Mouse (Mus musculus): Measurements from ENCODE around the gene Rbck1. TPM values are rescaled to one million over a fixed set of nuclear protein-coding genes. Genes with fewer than 3 reads are reported as not detected.
"Not testable (repeated sequence)": the region's sequence is repeated elsewhere in the genome, so short reads cannot be mapped to it uniquely, and the experiment has no call there.

The Rbck1 gene
- polyA plus RNA-seq, 1 experiment = 111 TPM

DNA sequence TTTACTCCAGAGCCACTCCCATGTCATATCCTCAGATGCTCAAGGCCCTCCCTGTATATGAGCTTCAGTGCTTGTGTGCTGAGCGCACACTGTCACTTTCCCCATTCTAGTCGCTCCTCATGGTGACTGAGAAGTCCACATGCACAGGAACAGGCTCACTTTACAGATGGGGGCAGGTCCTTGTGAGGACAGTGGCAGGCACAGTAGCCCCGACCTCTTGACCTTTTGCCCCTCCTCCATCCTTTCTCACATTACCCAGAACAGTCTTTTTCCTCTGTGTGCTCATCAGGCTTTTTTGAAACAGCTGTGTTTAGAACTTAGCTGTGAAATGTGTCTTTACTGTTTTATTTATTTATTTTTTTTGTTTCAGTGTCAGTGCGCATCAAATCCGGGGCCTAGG lies 28.7 kb downstream of the Rbck1 start:
- H3K4me3 ChIP-seq (replicated peaks; ENCODE audit: control insufficient read depth, low read depth, low read length) = no peak overlapping the region
- TF ChIP-seq POLR2A (IDR thresholded peaks at IDR 0.05; ENCODE audit: borderline replicate concordance, control insufficient read depth, low read depth, low read length) = no peak
- TF ChIP-seq CTCF (IDR thresholded peaks at IDR 0.05; ENCODE audit: control insufficient read depth, insufficient read depth, low read length) = no peak
- H3K4me1 ChIP-seq (ENCODE audit: control insufficient read depth, insufficient read depth, low read length) = no peaks in the 10 kb centered on the region
- 91% methylated on average over 5 of the region's 5 CpGs for WGBS
- H3K27ac ChIP-seq (ENCODE audit: control insufficient read depth, insufficient read depth, low read depth, low read length, poor library complexity) = no peak overlapping the region

DNA sequence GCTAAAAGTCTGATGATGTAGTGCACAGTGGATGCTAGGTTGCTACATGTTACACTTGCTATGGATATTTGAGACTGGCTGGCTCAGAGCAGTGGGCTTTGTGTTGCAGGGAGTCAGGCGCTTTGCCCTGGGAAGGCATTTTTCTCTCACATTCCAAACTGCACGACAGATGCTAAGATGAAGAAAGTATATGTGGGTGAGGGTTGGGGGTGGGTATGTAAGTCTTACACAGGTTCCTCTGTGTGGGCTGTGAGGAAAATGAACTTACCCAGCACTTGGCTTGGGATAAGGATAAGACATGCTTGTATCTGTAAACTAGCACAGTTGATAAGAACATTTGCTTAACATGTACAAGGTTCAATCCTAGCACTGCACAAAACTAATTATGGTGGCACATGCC lies 29.6 kb downstream of the Rbck1 start:
- TF ChIP-seq CTCF (IDR thresholded peaks at IDR 0.05; ENCODE audit: control insufficient read depth, insufficient read depth, low read length) (no peak), POLR2A (IDR thresholded peaks at IDR 0.05; ENCODE audit: borderline replicate concordance, control insufficient read depth, low read depth, low read length) (no peak)
- H3K4me3 ChIP-seq (replicated peaks; ENCODE audit: control insufficient read depth, low read depth, low read length) = no peak overlapping the region
- no peaks in the 10 kb centered on the region for H3K4me1 ChIP-seq (ENCODE audit: control insufficient read depth, insufficient read depth, low read length)
- WGBS = 89% methylated on average over 2 of the region's 2 CpGs
- H3K27ac ChIP-seq (ENCODE audit: control insufficient read depth, insufficient read depth, low read depth, low read length, poor library complexity) = no peak overlapping the region

DNA sequence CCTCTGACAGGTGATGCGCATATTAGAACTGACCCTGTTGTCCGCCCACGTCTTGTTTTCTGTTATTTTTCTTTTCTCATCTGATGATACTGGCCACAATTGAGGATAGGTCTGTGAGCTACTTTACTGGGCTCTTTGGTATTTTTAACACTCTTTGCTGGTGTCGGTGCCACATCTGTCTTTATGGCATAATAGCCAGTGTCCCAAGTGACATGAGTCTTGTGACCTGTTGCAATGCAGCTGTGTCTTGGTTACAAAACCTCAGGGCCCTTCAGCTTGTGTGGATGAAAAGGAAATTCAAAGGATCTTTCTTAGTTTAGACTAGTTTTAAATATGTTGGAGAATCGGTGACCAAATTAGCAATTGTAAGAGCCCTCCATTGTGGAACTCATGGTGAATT lies 37.9 kb downstream of the Rbck1 start:
- 20% methylated on average over 5 of the region's 5 CpGs for WGBS
- Histone ChIP-seq H3K27ac (ENCODE audit: control insufficient read depth, insufficient read depth, low read depth, low read length, poor library complexity) (no peak overlapping the region), H3K4me1 (ENCODE audit: control insufficient read depth, insufficient read depth, low read length) (no peaks in the 10 kb centered on the region; the same call in 1 of the 2 replicates), H3K4me3 (replicated peaks; ENCODE audit: control insufficient read depth, low read depth, low read length) (peak overlapping the region; percentile 98)
- TF ChIP-seq CTCF (IDR thresholded peaks at IDR 0.05; ENCODE audit: control insufficient read depth, insufficient read depth, low read length) = no peak
- TF ChIP-seq POLR2A (IDR thresholded peaks at IDR 0.05; ENCODE audit: borderline replicate concordance, control insufficient read depth, low read depth, low read length) = no peak

DNA sequence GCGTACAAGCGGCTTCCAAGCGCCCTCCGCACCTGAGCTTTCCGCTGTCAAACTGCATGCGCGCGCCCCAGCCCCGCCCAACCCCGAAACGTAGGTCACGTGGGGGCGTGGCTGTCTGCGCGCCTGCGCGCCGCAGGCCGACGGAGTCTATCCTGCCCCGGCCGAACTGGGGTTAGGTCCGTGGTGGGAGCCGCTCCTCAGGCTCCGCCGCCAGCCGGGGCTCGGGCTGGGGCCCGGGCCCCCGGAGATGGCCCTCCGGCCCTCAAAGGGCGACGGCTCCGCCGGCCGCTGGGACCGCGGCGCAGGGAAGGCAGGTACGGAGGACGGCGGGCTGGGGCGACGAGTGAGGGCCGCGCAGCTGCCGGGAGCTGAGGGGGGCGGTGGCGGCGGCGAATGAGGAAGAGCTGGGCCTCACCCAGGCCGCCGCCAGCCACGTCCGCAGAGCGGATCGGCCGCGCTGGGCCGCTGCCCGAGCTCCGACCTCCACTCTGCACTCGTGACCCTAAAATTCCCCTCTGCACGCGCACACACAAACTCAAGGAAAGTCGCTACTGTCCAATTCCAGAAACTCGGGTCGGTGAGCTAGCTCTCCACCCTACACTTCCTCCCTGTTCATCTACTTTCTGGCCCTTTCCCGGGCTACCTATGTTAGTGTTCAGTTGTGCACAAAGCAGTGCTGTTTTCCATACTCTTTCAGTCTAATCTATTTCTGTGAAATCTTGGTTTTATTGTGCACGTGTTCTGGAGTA lies 38.6 kb downstream of the Rbck1 start, which contains the start of gene Tbc1d20:
TSS of gene Tbc1d20 (plus strand) at position 102 of the 749 bp plus-strand sequence.
- Histone ChIP-seq H3K4me3 (replicated peaks; ENCODE audit: control insufficient read depth, low read depth, low read length) (peak within 1 kb of the TSS; percentile 98), H3K27ac (ENCODE audit: control insufficient read depth, insufficient read depth, low read depth, low read length, poor library complexity) (peak within 1 kb of the TSS; percentile 98), H3K4me1 (ENCODE audit: control insufficient read depth, insufficient read depth, low read length) (no peaks in the 10 kb centered on the region; the same call in 1 of the 2 replicates)
- under 1% methylated on average over 68 of the region's 70 CpGs for WGBS
- TF ChIP-seq CTCF (IDR thresholded peaks at IDR 0.05; ENCODE audit: control insufficient read depth, insufficient read depth, low read length) (no peak), POLR2A (IDR thresholded peaks at IDR 0.05; ENCODE audit: borderline replicate concordance, control insufficient read depth, low read depth, low read length) (peak; percentile 91; the same call in 1 of the 2 replicates)

DNA sequence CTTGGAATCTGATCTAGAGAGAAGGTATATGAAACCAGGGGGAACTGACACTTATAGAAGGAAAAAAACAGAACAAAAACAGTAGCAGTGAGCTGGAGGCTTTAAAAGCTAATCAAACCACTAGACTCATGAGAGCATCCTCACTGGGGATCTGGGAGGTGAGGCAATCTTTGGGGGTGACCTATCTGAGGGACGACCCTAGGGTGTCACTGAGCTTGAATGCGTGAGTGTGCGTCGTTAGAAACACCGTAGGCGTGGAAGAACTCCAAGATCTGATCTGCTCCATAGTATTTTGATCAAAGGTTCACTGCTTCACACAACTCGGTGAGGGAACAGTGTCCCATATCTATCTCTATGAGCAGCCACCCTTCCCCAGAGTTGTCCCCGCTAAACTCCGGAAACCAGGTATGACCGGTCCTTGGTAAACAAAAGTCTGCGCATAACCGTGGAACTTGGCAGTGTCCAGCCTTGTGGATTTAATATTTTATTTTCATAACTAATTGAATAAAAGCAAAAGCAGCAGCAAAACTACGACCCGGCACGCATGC lies 39.2 kb downstream of the Rbck1 start:
- 2% methylated on average over 15 of the region's 15 CpGs for WGBS

DNA sequence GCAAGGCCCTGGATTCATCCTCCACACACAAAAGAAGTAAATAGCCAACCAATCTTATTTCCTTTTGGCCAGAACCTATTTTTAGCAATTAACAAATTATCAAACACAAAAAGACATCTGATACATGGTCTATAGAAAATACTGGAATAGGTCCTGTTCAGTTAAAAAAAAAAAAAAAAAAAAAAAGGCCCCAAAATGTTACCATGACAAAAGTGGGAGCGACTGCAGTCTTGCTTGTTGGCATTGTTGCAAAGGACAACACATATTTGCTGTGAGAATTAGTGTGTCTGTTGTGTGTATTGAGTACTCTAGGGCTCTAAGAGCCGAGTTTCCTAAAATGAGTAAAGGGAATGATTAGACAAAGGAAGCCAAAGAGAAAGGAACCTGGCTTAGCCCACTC lies 40.0 kb downstream of the Rbck1 start:
- no peak overlapping the region for H3K4me3 ChIP-seq (replicated peaks; ENCODE audit: control insufficient read depth, low read depth, low read length)
- 81% methylated on average over 2 of the region's 2 CpGs for WGBS
- no peak for TF ChIP-seq POLR2A (IDR thresholded peaks at IDR 0.05; ENCODE audit: borderline replicate concordance, control insufficient read depth, low read depth, low read length)
- no peak for TF ChIP-seq CTCF (IDR thresholded peaks at IDR 0.05; ENCODE audit: control insufficient read depth, insufficient read depth, low read length)
- no peak overlapping the region for H3K27ac ChIP-seq (ENCODE audit: control insufficient read depth, insufficient read depth, low read depth, low read length, poor library complexity)
- no peaks in the 10 kb centered on the region; the same call in 1 of the 2 replicates for H3K4me1 ChIP-seq (ENCODE audit: control insufficient read depth, insufficient read depth, low read length)

More for the DNA sequence above, 39.2 kb downstream of the Rbck1 start:
- Histone ChIP-seq H3K27ac (ENCODE audit: control insufficient read depth, insufficient read depth, low read depth, low read length, poor library complexity) (0 out of 2 replicates have a peak overlapping the region, but pooled peaks have one; percentile 12), H3K4me1 (ENCODE audit: control insufficient read depth, insufficient read depth, low read length) (no peaks in the 10 kb centered on the region; the same call in 1 of the 2 replicates), H3K4me3 (replicated peaks; ENCODE audit: control insufficient read depth, low read depth, low read length) (peak overlapping the region; percentile 98)
- TF ChIP-seq POLR2A (IDR thresholded peaks at IDR 0.05; ENCODE audit: borderline replicate concordance, control insufficient read depth, low read depth, low read length) = no peak

DNA sequence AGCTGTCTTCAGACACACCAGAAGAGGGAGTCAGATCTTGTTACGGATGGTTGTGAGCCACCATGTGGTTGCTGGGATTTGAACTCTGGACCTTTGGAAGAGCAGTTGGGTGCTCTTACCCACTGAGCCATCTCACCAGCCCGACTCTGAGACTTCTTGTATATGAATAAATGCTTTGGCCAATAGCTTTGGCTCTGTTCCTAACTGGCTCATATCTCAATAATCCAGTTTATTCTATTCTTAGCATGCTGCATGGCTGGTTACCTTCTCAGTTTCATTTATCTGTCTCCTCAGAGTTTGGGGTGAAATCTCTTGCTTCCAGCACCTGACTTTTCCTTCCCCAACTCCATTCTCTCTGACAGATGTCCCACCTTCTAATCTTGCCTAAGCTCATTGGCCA lies 42.8 kb downstream of the Rbck1 start:
- 57% methylated on average over 2 of the region's 2 CpGs for WGBS
- not testable (repeated sequence) for H3K27ac ChIP-seq (ENCODE audit: control insufficient read depth, insufficient read depth, low read depth, low read length, poor library complexity); H3K4me1 ChIP-seq (ENCODE audit: control insufficient read depth, insufficient read depth, low read length); H3K4me3 ChIP-seq (replicated peaks; ENCODE audit: control insufficient read depth, low read depth, low read length)

DNA sequence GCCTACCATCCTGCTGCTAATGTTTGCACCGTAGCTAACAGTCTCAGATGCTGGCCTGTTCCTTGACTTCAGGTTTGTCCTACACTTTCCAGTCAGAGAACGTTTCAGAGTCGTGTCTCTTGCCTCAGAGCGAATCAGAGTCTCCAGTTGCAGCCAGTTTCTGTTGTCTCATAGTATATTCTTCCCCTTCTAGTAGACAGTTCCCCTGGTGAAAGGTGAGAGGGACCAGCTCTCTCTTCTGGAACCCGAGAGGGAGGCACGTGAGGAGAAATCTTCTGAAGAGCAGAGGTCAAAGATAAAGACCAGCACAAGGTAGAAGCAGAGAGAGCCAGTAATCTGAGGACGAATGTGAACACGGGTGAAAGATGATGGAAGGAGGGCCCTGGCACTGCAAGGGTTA lies 44.4 kb downstream of the Rbck1 start:
- TF ChIP-seq CTCF (IDR thresholded peaks at IDR 0.05; ENCODE audit: control insufficient read depth, insufficient read depth, low read length) (no peak), POLR2A (IDR thresholded peaks at IDR 0.05; ENCODE audit: borderline replicate concordance, control insufficient read depth, low read depth, low read length) (no peak)

More for the DNA sequence above, 44.4 kb downstream of the Rbck1 start:
- no peaks in the 10 kb centered on the region for H3K4me1 ChIP-seq (ENCODE audit: control insufficient read depth, insufficient read depth, low read length)
- no peak overlapping the region for H3K4me3 ChIP-seq (replicated peaks; ENCODE audit: control insufficient read depth, low read depth, low read length)
- no peak overlapping the region for H3K27ac ChIP-seq (ENCODE audit: control insufficient read depth, insufficient read depth, low read depth, low read length, poor library complexity)
- WGBS = 85% methylated on average over 8 of the region's 8 CpGs
